Mouse (Mus musculus) kidney, adult 2 months (tissue): ENCODE results near the gene Gm14124.
"Not testable (repeated sequence)": the region's sequence is repeated elsewhere in the genome, so short reads cannot be mapped to it uniquely, and the experiment has no call there.

Source experiments
- CTCF ChIP-seq: fragments of 200-500 bp; conservative IDR thresholded peaks from 2 replicates; pipeline ENCODE4 v1.5.1; 2011; ENCODE audit warnings: low read depth, mild to moderate bottlenecking, control low read depth, low read length, moderate library complexity, mixed read lengths; ENCODE audit not compliant: insufficient read depth, insufficient read length
- POLR2A ChIP-seq: fragments of 200-500 bp; IDR thresholded peaks from one replicate; pipeline ENCODE4 v1.6.1; 2011; ENCODE audit warnings: low read depth, low read length, control low read depth

DNA sequence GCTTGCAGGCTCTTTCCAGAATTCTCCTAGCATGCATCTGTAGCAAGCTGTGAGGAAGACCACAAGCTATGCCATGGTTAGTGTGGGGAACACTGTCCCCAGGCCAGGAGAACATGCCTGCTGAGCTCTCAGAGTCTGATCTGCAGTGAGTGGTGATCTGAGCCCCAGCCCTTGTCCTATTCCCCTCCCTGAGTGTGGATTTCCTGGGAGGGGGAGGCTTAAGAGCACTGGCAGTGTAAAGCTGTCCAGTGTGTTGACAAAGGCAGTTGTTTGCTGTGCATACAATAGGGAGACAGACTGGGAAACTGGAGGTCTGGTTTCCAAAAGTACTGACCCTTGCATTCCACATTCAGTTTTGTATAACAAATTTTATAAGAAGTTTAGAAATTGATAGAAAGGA lies 34.1 kb upstream of the Gm14124 start:
- not testable (repeated sequence) for TF ChIP-seq CTCF, POLR2A
